Mouse (Mus musculus) ovary, postnatal 10 days (tissue): ENCODE measurements around the gene Emc7.

Source experiments
- DNase-seq: peaks from one replicate; pipeline ENCODE4 v3.0.0; 2022; ENCODE audit warnings: low spot score

Gene Emc7

DNA sequence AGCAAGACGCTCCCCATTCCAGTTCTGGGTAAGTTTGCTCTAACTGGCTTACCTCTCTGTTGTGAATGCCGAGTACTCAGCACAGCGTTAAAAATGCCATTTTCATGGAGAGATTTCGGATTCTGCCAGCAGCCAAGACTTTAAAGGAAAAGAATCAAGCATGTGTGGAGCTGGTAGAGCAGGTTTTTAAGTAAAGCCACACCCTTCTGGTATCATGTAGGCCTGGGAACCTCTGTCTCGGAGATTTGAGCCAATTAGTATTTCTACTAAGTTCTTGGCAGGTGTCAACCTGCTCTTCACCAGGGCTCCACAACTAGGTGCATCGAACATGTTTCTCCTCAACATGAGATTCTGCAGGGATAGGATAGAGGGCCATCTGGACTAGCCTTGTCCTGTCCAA is 21.8 kb downstream of the Emc7 start:
- no peak for DNase-seq

DNA sequence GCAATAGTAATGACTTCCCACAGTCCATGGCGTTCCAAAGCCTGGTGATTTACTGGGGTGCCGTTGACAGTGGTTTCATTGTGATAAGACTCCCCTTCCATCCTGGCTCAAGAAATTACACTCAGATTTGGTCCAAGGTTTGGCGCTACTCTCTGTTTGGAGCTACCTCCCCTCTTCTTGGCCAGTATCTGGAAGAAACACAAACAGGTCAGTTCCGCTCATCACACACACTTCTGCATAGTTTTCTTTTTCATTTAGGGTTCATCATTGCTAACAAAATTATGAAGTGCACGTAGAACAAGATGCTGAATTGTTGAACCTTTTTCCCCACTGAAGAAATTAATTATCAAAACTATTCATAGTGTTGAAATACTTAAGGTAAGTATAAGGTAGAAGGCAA is 25.9 kb downstream of the Emc7 start, which contains the start of gene Chrm5:
Gene Chrm5 (minus strand): TSS at position 101 of the 400 bp plus-strand sequence.
- DNase-seq, result no peak

- DNase-seq, result no peak
Measured at GRCm38 (mm10) chr2:112481564-112481963, 26.8 kb downstream of the Emc7 start.

DNA sequence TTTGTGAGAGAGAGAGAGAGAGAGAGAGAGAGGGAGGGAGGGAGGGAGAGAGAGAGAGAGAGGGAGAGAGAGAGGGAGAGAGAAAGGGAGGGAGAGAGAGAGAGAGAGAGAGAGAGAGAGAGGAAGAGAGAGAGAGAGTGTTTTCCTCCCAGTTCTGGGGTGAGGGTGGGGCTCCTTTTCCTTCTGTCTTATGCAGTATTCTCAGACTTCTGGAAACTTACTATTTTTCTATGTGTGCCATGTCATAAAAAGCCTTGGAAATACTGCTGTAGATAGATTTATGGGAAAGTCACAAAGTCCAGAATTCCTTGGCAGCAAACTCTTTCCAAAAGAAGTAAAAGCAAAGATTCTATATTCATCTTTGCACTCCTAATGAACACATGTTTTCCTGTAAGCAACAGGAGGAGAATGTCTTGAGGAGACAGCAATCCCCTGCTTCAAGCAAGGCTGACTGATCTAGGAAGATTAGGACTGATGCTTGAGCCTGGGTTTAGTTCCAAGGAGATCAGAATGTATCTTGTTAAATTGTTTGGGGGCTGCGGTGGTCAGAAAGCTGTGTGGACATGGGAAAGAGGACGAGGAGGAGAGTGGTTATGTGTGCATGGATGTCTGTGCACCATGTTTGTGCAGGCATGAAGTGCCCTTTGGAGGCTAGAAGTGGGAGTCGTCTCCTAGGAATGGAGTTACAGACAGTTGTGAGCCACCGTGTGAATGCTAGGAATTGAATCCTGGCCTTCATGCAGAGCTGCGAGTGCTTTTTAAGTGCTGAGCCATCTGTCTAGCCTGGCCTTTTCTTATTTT is 27.9 kb downstream of the Emc7 start:
- no peak for DNase-seq

GRCm38 (mm10) chr2:112483334-112483651 is 28.5 kb downstream of the Emc7 start:
- DNase-seq, result no peak

- DNase-seq, result no peak
Measured at GRCm38 (mm10) chr2:112484886-112485285, 30.1 kb downstream of the Emc7 start.

- no peak for DNase-seq
Measured at GRCm38 (mm10) chr2:112490483-112491196, 35.8 kb downstream of the Emc7 start.

DNA sequence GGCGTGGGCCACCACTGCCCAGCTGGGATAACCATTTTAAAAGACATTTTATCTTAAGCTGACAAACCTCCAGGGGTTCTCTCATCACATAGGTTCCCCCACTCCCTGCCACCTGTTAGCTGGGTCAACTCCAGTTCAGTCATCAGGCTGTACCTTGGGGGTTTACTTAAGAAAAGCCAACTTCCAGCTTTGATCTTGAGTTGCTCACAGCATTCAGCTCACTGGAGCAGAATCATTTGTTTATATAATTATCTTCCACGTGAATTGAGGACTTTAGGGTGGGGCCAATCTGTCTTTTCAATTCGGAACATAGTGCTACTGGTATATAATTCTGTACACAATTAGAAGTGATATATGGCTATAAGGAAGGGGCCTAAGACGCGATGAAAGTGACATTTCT is 36.8 kb downstream of the Emc7 start:
- no peak for DNase-seq

- DNase-seq, result no peak
Measured at GRCm38 (mm10) chr2:112492431-112492855, 37.6 kb downstream of the Emc7 start.

DNA sequence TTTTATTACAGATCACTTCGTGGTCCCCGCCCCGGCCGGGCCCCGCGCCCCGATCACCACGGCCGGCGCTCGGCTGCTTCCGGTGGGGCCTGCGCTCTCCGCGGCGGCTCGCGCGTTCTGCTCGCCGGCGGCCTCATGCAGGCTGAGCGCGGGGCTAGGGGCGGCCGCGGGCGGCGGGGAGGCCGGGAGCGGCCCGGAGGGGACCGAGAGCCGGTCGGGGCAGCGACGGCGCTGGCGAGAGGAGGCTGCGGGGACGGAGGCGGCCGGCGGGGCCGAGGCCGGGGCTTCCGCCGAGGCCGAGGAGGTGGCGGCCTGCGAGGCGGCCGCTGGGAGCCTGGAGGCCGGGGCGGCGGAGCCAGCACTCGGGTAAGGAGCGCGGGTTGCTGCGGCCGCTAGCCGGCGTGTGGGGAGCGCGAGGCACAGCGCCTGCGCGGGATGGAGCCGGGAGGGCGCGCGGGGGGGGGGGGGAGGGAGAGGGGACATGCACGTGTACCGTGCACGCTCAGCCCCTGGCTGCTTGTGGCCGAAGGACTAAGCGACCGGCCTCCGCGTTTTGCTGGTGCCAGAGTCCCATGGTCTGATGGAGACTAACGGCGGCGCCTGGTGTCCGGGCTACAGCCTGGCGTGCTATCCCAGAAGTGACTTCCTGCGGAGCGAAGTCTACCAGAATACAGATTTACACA is 38.2 kb downstream of the Emc7 start, which contains the start of gene Aven:
Gene Aven (plus strand): TSS at position 109 of the 683 bp plus-strand sequence.
- DNase-seq, result peak; percentile 80

- DNase-seq, result no peak
Measured at GRCm38 (mm10) chr2:112493539-112494260, 38.9 kb downstream of the Emc7 start.

GRCm38 (mm10) chr2:112497851-112498250 is 43.1 kb downstream of the Emc7 start:
- no peak for DNase-seq

- peak; percentile 41 for DNase-seq
Measured at GRCm38 (mm10) chr2:112501209-112501608, 46.4 kb downstream of the Emc7 start.

DNA sequence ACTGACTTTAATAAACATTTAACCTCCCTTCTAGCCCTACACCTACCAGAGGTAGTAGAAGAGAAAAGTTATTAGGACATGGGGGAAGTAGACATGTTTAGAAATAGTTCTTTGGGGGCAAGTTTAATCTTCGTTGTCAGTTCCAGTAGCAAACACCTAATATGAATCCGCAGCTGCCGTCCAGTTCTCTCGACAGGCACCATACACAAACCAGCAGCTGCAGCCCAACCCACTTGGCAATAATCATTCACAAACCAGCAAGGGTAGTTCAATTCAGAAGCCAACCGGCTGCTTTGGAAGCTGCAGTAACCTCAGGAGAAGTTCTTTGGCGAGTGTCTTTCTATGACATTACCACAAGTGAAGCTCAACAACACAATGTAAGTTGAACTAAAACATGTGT is 49.2 kb downstream of the Emc7 start:
- DNase-seq, result no peak

- DNase-seq, result no peak
Measured at GRCm38 (mm10) chr2:112506841-112507435, 52.1 kb downstream of the Emc7 start.

- DNase-seq, result no peak
Measured at GRCm38 (mm10) chr2:112507444-112507843, 52.6 kb downstream of the Emc7 start.

GRCm38 (mm10) chr2:112510140-112510539 is 55.3 kb downstream of the Emc7 start:
- no peak for DNase-seq

GRCm38 (mm10) chr2:112513036-112513435 is 58.2 kb downstream of the Emc7 start:
- DNase-seq, result no peak

DNA sequence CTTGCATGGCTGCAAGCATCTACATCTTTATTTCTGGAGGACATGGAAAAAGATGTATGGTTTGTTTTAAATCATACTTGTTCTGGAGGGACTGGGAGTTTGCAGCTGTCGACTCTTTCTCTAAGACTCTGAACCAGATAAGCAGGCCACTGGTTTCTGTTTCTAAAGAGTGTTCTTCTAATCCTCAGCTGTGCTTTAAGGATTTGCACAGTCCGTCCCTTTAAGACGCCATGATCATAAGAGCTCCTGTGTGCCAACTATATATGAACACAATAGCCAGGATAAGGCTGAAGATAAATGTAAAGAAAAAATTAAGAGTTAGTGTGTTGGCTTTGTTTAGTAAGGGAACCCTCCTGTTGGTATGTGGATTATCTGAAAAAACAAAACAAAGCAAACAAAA is 61.9 kb downstream of the Emc7 start:
- DNase-seq, result no peak

DNA sequence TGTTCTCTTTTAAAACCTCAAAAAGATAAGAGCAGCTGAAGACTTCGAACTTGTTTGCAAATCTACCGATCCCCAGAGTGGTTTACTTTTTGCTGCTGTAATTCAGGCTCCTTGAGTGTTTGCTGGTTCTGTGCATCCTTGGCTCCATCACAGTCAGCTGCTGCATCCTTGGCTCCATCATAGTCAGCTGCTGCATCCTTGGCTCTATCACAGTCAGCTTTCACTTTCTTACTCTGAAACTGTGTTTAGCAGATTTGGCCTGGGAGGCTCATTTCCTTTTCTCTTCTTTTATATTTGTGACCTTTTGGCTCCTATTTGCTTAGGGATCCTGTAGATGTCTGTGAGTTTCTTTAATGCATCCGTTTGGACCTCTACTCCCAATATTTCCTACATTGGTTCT is 62.4 kb downstream of the Emc7 start:
- DNase-seq, result no peak

GRCm38 (mm10) chr2:112518541-112518940 is 63.7 kb downstream of the Emc7 start:
- no peak for DNase-seq
